10 mouse cellular contexts compared by ENCODE assay signal in genomic region chr10:21605011-21605571, GRCm38 (mm10). TPM values are rescaled to one million over a fixed set of nuclear protein-coding genes. Genes with fewer than 3 reads are reported as not detected.
A peak's percentile ranks its signal among the peaks of the same experiment; 100 is the strongest.
DNase-seq lines count a peak whose midpoint lies in the region; ATAC-seq and TF ChIP-seq lines count a peak whose summit lies in the region.
"Had no signal": no experiment of that assay in that cellular context is flagged by ENCODE, and none has a peak within 500 bp of the region (broad histone marks: within the 10 kb centered on the region; RNA-seq: fewer than 3 reads in every experiment).

No protein-coding gene starts in this region.

- no peak overlapping the region for H3K4me2 ChIP-seq in hindbrain, postnatal 0 days (ENCODE audit: low read depth, low read length)
- H3K4me2 ChIP-seq in midbrain, postnatal 0 days (ENCODE audit: low read depth, low read length, poor library complexity, severe bottlenecking), result no peak overlapping the region

- H3K36me3 ChIP-seq in hindbrain, postnatal 0 days (ENCODE audit: insufficient read depth, low read length), result no peaks in the 10 kb centered on the region
- no peaks in the 10 kb centered on the region for H3K36me3 ChIP-seq in midbrain, postnatal 0 days (ENCODE audit: insufficient read depth, low read length)

- H3K4me3 ChIP-seq in hindbrain, postnatal 0 days (ENCODE audit: low read length), result no peak overlapping the region
- H3K4me3 ChIP-seq in midbrain, postnatal 0 days (ENCODE audit: low read depth, low read length), result no peak overlapping the region

- WGBS in hindbrain, postnatal 0 days, result 22% methylated on average over 4 of the region's 4 CpGs
- WGBS in midbrain, postnatal 0 days, result 52% methylated on average over 4 of the region's 4 CpGs

- peak overlapping the region; percentile 32; the same call in 1 of the 2 replicates for H3K27ac ChIP-seq in hindbrain, postnatal 0 days
- H3K27ac ChIP-seq in midbrain, postnatal 0 days (ENCODE audit: low read depth, low read length), result no peak overlapping the region

- intact Hi-C loops in left cerebral cortex, postnatal 4 days (cut with DNase I), result loop anchor here (10.0 kb wide), 1 partner anchor 390 kb away; no protein-coding TSS in a partner anchor

- DNase-seq in cerebellum, postnatal 10 days, result peak; percentile 75 to 86
- no peak for DNase-seq in cerebellum, adult 9-11 months
- peak; percentile 4 for DNase-seq in MEL-GATA-1-ER (ENCODE audit: extremely low read depth, low read depth)
- DNase-seq in gastrocnemius, adult 8-10 months (ENCODE audit: low spot score in 2 of 2), result peak; percentile 38 to 56
- peak; percentile 74 for DNase-seq in hindbrain, postnatal 0 days (ENCODE audit: low spot score)
- peak; percentile 83 for DNase-seq in left cerebral cortex, postnatal 4 days
- peak; percentile 75 for DNase-seq in midbrain, postnatal 0 days (ENCODE audit: low spot score)
- no peak for DNase-seq in embryo, embryonic 10.5 days (ENCODE audit: low spot score)

- peak; percentile 72 for ATAC-seq in hindbrain, postnatal 0 days
- no peak; the same call in 1 of the 2 replicates for ATAC-seq in midbrain, postnatal 0 days (ENCODE audit: low FRiP score)

- H3K9ac ChIP-seq in hindbrain, postnatal 0 days (replicated peaks; ENCODE audit: low read length), result no peak overlapping the region
- no peak overlapping the region for H3K9ac ChIP-seq in midbrain, postnatal 0 days (replicated peaks; ENCODE audit: low read length, poor library complexity, severe bottlenecking)

- 0 out of 2 replicates have a peak, but pooled peaks cover 4% of the 10 kb centered on the region for H3K4me1 ChIP-seq in hindbrain, postnatal 0 days (ENCODE audit: insufficient read depth, low read length)
- no peaks in the 10 kb centered on the region for H3K4me1 ChIP-seq in midbrain, postnatal 0 days (ENCODE audit: insufficient read depth, low read length)

- no peaks in the 10 kb centered on the region for H3K9me3 ChIP-seq in hindbrain, postnatal 0 days (ENCODE audit: low read length)
- no peaks in the 10 kb centered on the region for H3K9me3 ChIP-seq in midbrain, postnatal 0 days (ENCODE audit: low read length)

- no peak for TF ChIP-seq CTCF in hindbrain, postnatal 0 days (IDR thresholded peaks at IDR 0.05; ENCODE audit: low read depth)
- TF ChIP-seq CTCF in midbrain, postnatal 0 days (IDR thresholded peaks at IDR 0.05), result no peak

- H3K27me3 ChIP-seq in hindbrain, postnatal 0 days (ENCODE audit: insufficient read depth, low read length), result no peaks in the 10 kb centered on the region
- no peaks in the 10 kb centered on the region for H3K27me3 ChIP-seq in midbrain, postnatal 0 days (ENCODE audit: insufficient read depth, low read length)

RNA-seq across cellular contexts. Expression of gene 1700020N01Rik, which starts 12.1 kb away (rescaled TPM):
- not detected for total RNA-seq in gastrocnemius, adult 8-10 months (2022)
- total RNA-seq in hindbrain, postnatal 0 days (2014; rRNA removed), result not detected in 2 replicates
- not detected in 2 replicates for polyA plus RNA-seq in hindbrain, postnatal 0 days (2015; fragmentation: Nextera tagmentation; extraction: Ambion mirVana)
- total RNA-seq in left cerebral cortex, postnatal 4 days (2021), result not detected
- total RNA-seq in midbrain, postnatal 0 days (2014; rRNA removed), result not detected in 2 replicates
- polyA plus RNA-seq in midbrain, postnatal 0 days (2015; fragmentation: Nextera tagmentation; extraction: Ambion mirVana), result not detected in 2 replicates
- polyA plus RNA-seq: C2C12; neural tube, embryonic 11.5 days had no signal

Comparison
In these comparisons a context has a peak if more than half of its experiments do, and no peak if none do; other contexts are left out.
1. DNase-seq: peak in cerebellum, postnatal 10 days (2 of 2), MEL-GATA-1-ER (single experiment), gastrocnemius, adult 8-10 months (2 of 2), hindbrain, postnatal 0 days (single experiment), left cerebral cortex, postnatal 4 days (single experiment) and midbrain, postnatal 0 days (single experiment); none in cerebellum, adult 9-11 months (single experiment) and embryo, embryonic 10.5 days (single experiment).